Mouse (Mus musculus): ENCODE measurements around the gene Mapk14.
"Not testable (repeated sequence)": the region's sequence is repeated elsewhere in the genome, so short reads cannot be mapped to it uniquely, and the experiment has no call there.

The Mapk14 gene

GRCm38 (mm10) chr17:28698245-28698644 lies 7.1 kb downstream of the Mapk14 start:
- no peak for DNase-seq (ENCODE audit: low read depth, low spot score)

GRCm38 (mm10) chr17:28698672-28699071 lies 7.5 kb downstream of the Mapk14 start:
- no peak for DNase-seq (ENCODE audit: low read depth, low spot score)

GRCm38 (mm10) chr17:28699789-28700188 lies 8.7 kb downstream of the Mapk14 start:
- DNase-seq (ENCODE audit: low read depth, low spot score) = no peak

GRCm38 (mm10) chr17:28701171-28701570 lies 10.0 kb downstream of the Mapk14 start:
- no peak for DNase-seq (ENCODE audit: low read depth, low spot score)

GRCm38 (mm10) chr17:28701737-28702136 lies 10.6 kb downstream of the Mapk14 start:
- DNase-seq (ENCODE audit: low read depth, low spot score) = no peak

- DNase-seq (ENCODE audit: low read depth, low spot score) = no peak
Measured at GRCm38 (mm10) chr17:28702646-28703045, 11.5 kb downstream of the Mapk14 start.

GRCm38 (mm10) chr17:28706697-28707096 lies 15.6 kb downstream of the Mapk14 start:
- DNase-seq (ENCODE audit: low read depth, low spot score) = no peak

- DNase-seq (ENCODE audit: low read depth, low spot score) = no peak
Measured at GRCm38 (mm10) chr17:28707136-28707627, 16.1 kb downstream of the Mapk14 start.

- DNase-seq (ENCODE audit: low read depth, low spot score) = no peak
Measured at GRCm38 (mm10) chr17:28707816-28708215, 16.7 kb downstream of the Mapk14 start.

- no peak for DNase-seq (ENCODE audit: low read depth, low spot score)
Measured at GRCm38 (mm10) chr17:28708989-28709388, 17.9 kb downstream of the Mapk14 start.

GRCm38 (mm10) chr17:28709552-28710290 lies 18.6 kb downstream of the Mapk14 start:
- DNase-seq (ENCODE audit: low read depth, low spot score) = no peak

- no peak for DNase-seq (ENCODE audit: low read depth, low spot score)
Measured at GRCm38 (mm10) chr17:28710291-28710688, 19.2 kb downstream of the Mapk14 start.

GRCm38 (mm10) chr17:28711237-28711636 lies 20.1 kb downstream of the Mapk14 start:
- DNase-seq (ENCODE audit: low read depth, low spot score) = no peak

- no peak for DNase-seq (ENCODE audit: low read depth, low spot score)
Measured at GRCm38 (mm10) chr17:28712305-28712704, 21.2 kb downstream of the Mapk14 start.

GRCm38 (mm10) chr17:28714006-28714405 lies 22.9 kb downstream of the Mapk14 start:
- DNase-seq (ENCODE audit: low read depth, low spot score) = no peak

GRCm38 (mm10) chr17:28715832-28716548 lies 24.9 kb downstream of the Mapk14 start:
- DNase-seq (ENCODE audit: low read depth, low spot score) = no peak

GRCm38 (mm10) chr17:28717535-28717934 lies 26.4 kb downstream of the Mapk14 start:
- no peak for DNase-seq (ENCODE audit: low read depth, low spot score)

GRCm38 (mm10) chr17:28725783-28726182 lies 34.7 kb downstream of the Mapk14 start, which contains the start of gene AC170998.1:
Gene AC170998.1 (plus strand): TSS chr17:28726083.
- no peak for DNase-seq (ENCODE audit: low read depth, low spot score)

GRCm38 (mm10) chr17:28727511-28727910 lies 36.4 kb downstream of the Mapk14 start:
- not testable (repeated sequence) for DNase-seq (ENCODE audit: low read depth, low spot score)

- no peak for DNase-seq (ENCODE audit: low read depth, low spot score)
Measured at GRCm38 (mm10) chr17:28735317-28736105, 44.4 kb downstream of the Mapk14 start.

GRCm38 (mm10) chr17:28736486-28736885 lies 45.4 kb downstream of the Mapk14 start:
- DNase-seq (ENCODE audit: low read depth, low spot score) = no peak

GRCm38 (mm10) chr17:28737973-28738372 lies 46.8 kb downstream of the Mapk14 start:
- DNase-seq (ENCODE audit: low read depth, low spot score) = no peak

All from mesoderm, embryonic 11.5 days (tissue).